Mouse (Mus musculus): ENCODE results near the gene Olfr119.
"Not testable (repeated sequence)": the region's sequence is repeated elsewhere in the genome, so short reads cannot be mapped to it uniquely, and the experiment has no call there.

Olfr119 gene

DNA sequence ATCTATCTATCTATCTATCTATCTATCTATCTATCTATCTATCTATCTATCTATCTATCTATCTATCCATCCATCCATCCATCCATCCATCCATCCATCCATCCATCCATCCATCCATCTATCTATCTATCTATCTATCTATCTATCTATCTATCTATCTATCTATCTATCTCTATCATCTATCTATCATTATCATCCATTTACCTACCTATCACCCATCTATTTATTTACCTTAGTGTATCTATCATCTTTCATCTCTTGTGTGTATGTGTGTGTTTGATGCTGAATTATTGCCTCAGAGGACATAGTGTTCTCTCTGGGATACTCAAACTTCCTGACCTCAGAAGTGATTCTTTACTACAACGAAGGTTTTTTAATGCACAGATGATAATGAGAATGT is at the start of gene Olfr119:
Gene Olfr119, plus strand, starts transcription at position 301 of the 400 bp plus-strand sequence.
- DNase-seq (ENCODE audit: low spot score): not testable (repeated sequence)

DNA sequence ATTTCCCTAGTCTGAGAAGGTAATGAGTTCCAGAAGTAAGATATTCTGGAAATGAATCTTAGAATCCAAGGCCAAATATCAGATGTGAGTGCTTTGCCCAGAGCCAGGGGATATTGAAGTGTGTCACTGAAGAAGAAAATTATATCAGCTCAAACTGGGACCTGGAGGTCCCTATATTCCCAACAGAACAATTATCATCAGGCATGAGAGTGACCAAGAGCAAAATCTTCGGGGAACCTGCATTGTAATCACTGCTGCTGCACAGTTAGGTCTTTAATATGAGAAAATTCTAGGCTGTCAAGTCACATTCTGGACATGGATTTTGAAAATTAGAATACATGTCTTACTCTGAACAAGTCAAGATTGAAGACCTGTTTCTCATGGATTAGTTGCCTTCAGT is 32.7 kb upstream of the Olfr119 start, which contains the start of gene Olfr117:
Gene Olfr117, minus strand, starts transcription at position 101 of the 400 bp plus-strand sequence.
- DNase-seq (ENCODE audit: low spot score): no peak

DNA sequence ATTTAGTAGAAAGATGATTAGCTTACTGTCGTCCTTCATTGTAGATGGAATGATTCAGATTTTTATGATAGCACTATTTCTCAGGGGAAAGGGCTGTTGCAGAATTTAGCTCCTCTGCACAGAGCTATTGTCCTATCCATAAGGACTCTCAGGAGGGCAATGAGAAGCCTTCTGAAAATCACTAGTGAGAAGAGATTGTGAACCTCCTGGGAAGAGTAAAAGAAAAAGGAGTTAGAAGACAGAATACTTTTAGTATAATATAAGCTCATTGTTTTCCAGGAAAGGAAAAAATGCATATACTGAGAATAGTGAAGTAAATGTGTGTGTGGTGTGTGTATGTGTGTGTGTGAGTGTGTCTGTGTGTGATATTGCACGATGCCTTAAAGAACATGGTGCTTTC is 29.7 kb upstream of the Olfr119 start, which contains the start of gene Olfr118:
Gene Olfr118, plus strand, starts transcription at position 301 of the 400 bp plus-strand sequence.
- DNase-seq (ENCODE audit: low spot score): no peak

DNA sequence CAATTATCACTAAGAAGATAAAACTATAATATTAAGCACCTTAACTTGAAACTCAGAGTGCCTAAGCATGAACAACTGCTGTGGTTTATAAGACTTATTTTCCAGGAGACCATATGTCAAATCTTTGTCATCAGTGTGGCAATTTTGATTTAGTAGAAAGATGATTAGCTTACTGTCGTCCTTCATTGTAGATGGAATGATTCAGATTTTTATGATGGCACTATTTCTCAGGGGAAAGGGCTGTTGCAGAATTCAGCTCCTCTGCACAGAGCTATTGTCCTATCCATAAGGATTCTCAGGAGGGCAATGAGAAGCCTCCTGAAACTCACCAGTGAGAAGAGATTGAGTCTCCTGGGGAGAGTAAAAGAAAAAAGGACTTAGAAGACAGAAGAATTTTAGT is 25.1 kb downstream of the Olfr119 start, which contains the start of gene Olfr120:
Gene Olfr120, plus strand, starts transcription at position 301 of the 400 bp plus-strand sequence.
- no peak for DNase-seq (ENCODE audit: low spot score)

DNA sequence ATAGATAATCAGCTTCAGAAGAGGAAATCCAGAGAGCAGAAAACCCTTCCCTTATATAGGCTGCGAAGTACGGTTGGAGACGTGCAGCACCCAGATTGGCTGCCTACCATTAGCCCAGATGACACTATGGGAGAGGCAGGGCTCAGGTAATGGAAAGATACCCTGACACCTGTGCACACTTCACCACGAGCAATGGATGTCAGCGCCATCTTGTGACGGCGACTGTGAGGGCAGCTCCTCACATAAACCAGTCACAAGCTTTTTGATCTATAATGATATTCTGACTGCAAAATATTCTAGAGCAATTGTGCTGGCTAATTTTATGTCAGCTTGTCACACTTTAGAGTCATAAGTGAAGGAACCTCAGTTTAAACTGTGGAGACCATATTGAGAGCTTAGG is 41.7 kb downstream of the Olfr119 start:
- DNase-seq (ENCODE audit: low spot score): no peak
